8 mouse cellular contexts compared by ENCODE assay signal in the genomic region with DNA sequence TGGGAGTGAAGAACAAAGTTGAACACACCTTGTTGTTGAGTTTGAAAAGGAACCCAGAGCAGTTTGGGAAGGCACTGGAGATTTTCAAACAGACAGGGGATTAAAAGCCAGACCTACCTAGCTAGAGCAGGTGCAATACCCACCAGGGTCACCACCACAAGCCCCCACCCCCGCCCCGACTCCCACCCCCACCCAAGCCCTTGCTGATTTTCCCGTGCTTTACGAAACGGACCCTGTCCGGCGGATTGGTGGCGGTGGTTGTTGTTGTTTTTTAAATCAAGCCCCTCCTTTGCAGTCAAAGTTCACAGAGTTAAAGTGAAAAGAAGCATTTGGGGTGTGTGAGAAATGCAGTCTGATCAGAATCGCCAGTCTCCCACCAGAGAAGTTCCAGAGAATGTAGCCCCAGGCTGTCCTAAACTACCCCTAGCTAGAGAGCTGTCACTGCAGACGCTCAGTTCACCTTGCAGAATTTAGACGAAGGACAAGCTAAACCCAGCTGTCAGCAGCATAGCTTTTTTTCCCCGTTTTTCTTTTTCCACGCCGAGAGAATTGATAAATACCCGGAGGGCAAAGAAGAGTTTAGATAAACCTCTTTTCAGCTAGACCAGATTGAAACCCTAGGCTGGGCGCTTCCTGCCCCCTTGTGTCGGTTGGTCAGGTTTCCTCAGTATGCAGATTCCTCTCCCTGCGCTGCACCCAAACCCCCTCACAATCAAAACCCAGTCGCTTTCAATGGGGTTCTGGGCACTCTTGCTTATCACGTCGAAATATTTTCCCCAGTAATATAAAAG. TPM values are rescaled to one million over a fixed set of nuclear protein-coding genes. Genes with fewer than 3 reads are reported as not detected.
DNase-seq lines count a peak whose midpoint lies in the region; ATAC-seq and TF ChIP-seq lines count a peak whose summit lies in the region.

No protein-coding gene starts in this region.

- H3K4me2 ChIP-seq in limb, embryonic 11.5 days (ENCODE audit: low read depth, severe bottlenecking) = peak overlapping the region; percentile 100
- H3K4me2 ChIP-seq in midbrain, embryonic 13.5 days (replicated peaks) = peak overlapping the region; percentile 97

- H3K27me3 ChIP-seq in limb, embryonic 11.5 days (ENCODE audit: control insufficient read depth, insufficient read depth, low read length) = peaks cover 16% of the 10 kb centered on the region
- H3K27me3 ChIP-seq in midbrain, embryonic 13.5 days = peaks cover 37% of the 10 kb centered on the region

- no peak for TF ChIP-seq POLR2A in cortical plate, adult 2 months (IDR thresholded peaks at IDR 0.05; ENCODE audit: extremely low read depth, insufficient read depth, low read length)

- peak; percentile 77 for TF ChIP-seq CTCF in layer of hippocampus, adult 2 months (conservative IDR thresholded peaks at IDR 0.05)
- TF ChIP-seq CTCF in cortical plate, adult 2 months (IDR thresholded peaks at IDR 0.05; ENCODE audit: extremely low read depth, insufficient read depth, low read length) = peak; percentile 41; the same call in 1 of the 2 replicates

- WGBS in limb, embryonic 11.5 days = under 1% methylated on average over 21 of the region's 21 CpGs
- under 1% methylated on average over 21 of the region's 21 CpGs for WGBS in midbrain, embryonic 13.5 days

- no peak for ATAC-seq in limb, embryonic 11.5 days (ENCODE audit: insufficient number of reproducible peaks, low FRiP score, low TSS enrichment, low read depth)
- peak; percentile 9; the same call in 1 of the 2 replicates for ATAC-seq in midbrain, embryonic 13.5 days
- ATAC-seq in activated CD4-positive, CD25-positive, alpha-beta regulatory T cell, adult 4 months = no peak

- H3K9me3 ChIP-seq in limb, embryonic 11.5 days (ENCODE audit: control insufficient read depth, low read length) = peaks cover 3% of the 10 kb centered on the region; the same call in 1 of the 2 replicates
- no peaks in the 10 kb centered on the region for H3K9me3 ChIP-seq in midbrain, embryonic 13.5 days

- intact Hi-C loops in heart, postnatal 10 days (cut with DNase I) = loop anchor here (1.0 to 5.0 kb wide), 3 partner anchors 68 to 132 kb away; no protein-coding TSS in a partner anchor

- H3K9ac ChIP-seq in limb, embryonic 11.5 days (ENCODE audit: low read length) = no peak overlapping the region
- no peak overlapping the region for H3K9ac ChIP-seq in midbrain, embryonic 13.5 days (replicated peaks)

- peak overlapping the region; percentile 67 for H3K4me3 ChIP-seq in layer of hippocampus, adult 2 months
- H3K4me3 ChIP-seq in cortical plate, adult 2 months (ENCODE audit: insufficient read depth, low read length) = peak overlapping the region; percentile 43; the same call in 1 of the 2 replicates
- H3K4me3 ChIP-seq in limb, embryonic 11.5 days (ENCODE audit: low read depth, low read length) = peak overlapping the region; percentile 44
- H3K4me3 ChIP-seq in midbrain, embryonic 13.5 days (replicated peaks) = peak overlapping the region; percentile 58

- no peaks in the 10 kb centered on the region for H3K36me3 ChIP-seq in limb, embryonic 11.5 days (ENCODE audit: control insufficient read depth, insufficient read depth, low read length)
- no peaks in the 10 kb centered on the region for H3K36me3 ChIP-seq in midbrain, embryonic 13.5 days

- DNase-seq in layer of hippocampus, adult 2 months (ENCODE audit: low spot score in 2 of 2) = peak in 1 of 2 experiments; percentile 27
- no peak for DNase-seq in layer of hippocampus, adult 11-12 months (ENCODE audit: low spot score)
- peak; percentile 55 to 71 for DNase-seq in heart, postnatal 10 days
- DNase-seq in limb, embryonic 11.5 days (ENCODE audit: low spot score) = peak; percentile 57
- DNase-seq in thymus, postnatal 25 days = no peak

- H3K4me1 ChIP-seq in cortical plate, adult 2 months (ENCODE audit: control insufficient read depth, insufficient read depth, low read length) = no peaks in the 10 kb centered on the region
- 0 out of 2 replicates have a peak, but pooled peaks cover 4% of the 10 kb centered on the region for H3K4me1 ChIP-seq in limb, embryonic 11.5 days (ENCODE audit: control insufficient read depth, insufficient read depth, low read length)
- peaks cover 28% of the 10 kb centered on the region for H3K4me1 ChIP-seq in midbrain, embryonic 13.5 days (replicated peaks)

- peak overlapping the region; percentile 40; the same call in 1 of the 2 replicates for H3K27ac ChIP-seq in layer of hippocampus, adult 2 months
- no peak overlapping the region for H3K27ac ChIP-seq in cortical plate, adult 2 months (ENCODE audit: insufficient read depth, low read length)
- H3K27ac ChIP-seq in limb, embryonic 11.5 days (replicated peaks; ENCODE audit: low read depth, low read length) = no peak overlapping the region
- H3K27ac ChIP-seq in midbrain, embryonic 13.5 days = no peak overlapping the region

RNA-seq across cellular contexts. Expression of a gene that starts 0.8 kb away (rescaled TPM):
- 1 to 10 TPM; 1.8 to 2.2 TPM for total RNA-seq in layer of hippocampus, adult 2 months (2021)
- polyA plus RNA-seq in cortical plate, adult 2 months (2012; rRNA removed) = 0.81 and 1.3 TPM in 2 replicates
- 10 to 100 TPM; 16.8 to 22.9 TPM for total RNA-seq in heart, postnatal 10 days (2021)
- polyA plus RNA-seq in limb, embryonic 11.5 days (2014; fragmentation: Nextera tagmentation; extraction: Ambion mirVana) = 4.9 TPM in 2 replicates
- polyA plus RNA-seq in midbrain, embryonic 13.5 days (2015; fragmentation: Nextera tagmentation; extraction: Ambion mirVana) = 1.0 and 1.1 TPM in 2 replicates
- polyA plus RNA-seq in activated CD4-positive, CD25-positive, alpha-beta regulatory T cell, adult 4 months (2017; shearing (Covaris generic)) = not detected

Comparison
In these comparisons a context has a peak if more than half of its experiments do, and no peak if none do; other contexts are left out.
1. DNase-seq: peak in heart, postnatal 10 days (2 of 2) and limb, embryonic 11.5 days (single experiment); none in layer of hippocampus, adult 11-12 months (single experiment) and thymus, postnatal 25 days (single experiment).
2. Peak in every context shown above with its lines, with median percentiles within 50 percentile points of each other: H3K4me3 ChIP-seq.